Comparison of ENCODE assay signal across 8 mouse cellular contexts in genomic region chr6:71440217-71440491, GRCm38 (mm10). TPM values are rescaled to one million over a fixed set of nuclear protein-coding genes. Genes with fewer than 3 reads are reported as not detected.
DNase-seq lines count a peak whose midpoint lies in the region; ATAC-seq and TF ChIP-seq lines count a peak whose summit lies in the region.

No protein-coding gene starts in this region.

- H3K27ac ChIP-seq in lung, embryonic 14.5 days (ENCODE audit: low read depth), result peak overlapping the region; percentile 95
- peak overlapping the region; percentile 97 for H3K27ac ChIP-seq in embryonic facial prominence, embryonic 13.5 days
- peak overlapping the region; percentile 97 for H3K27ac ChIP-seq in intestine, embryonic 15.5 days
- peak overlapping the region; percentile 98 for H3K27ac ChIP-seq in neural tube, embryonic 13.5 days (replicated peaks)

- H3K27me3 ChIP-seq in lung, embryonic 14.5 days (ENCODE audit: insufficient read depth, low read length), result no peaks in the 10 kb centered on the region
- H3K27me3 ChIP-seq in embryonic facial prominence, embryonic 13.5 days, result no peaks in the 10 kb centered on the region
- no peaks in the 10 kb centered on the region for H3K27me3 ChIP-seq in intestine, embryonic 15.5 days (replicated peaks)
- no peaks in the 10 kb centered on the region for H3K27me3 ChIP-seq in neural tube, embryonic 13.5 days

- H3K4me3 ChIP-seq in lung, embryonic 14.5 days (ENCODE audit: low read depth, low read length), result peak overlapping the region; percentile 96
- peak overlapping the region; percentile 94 for H3K4me3 ChIP-seq in embryonic facial prominence, embryonic 13.5 days
- peak overlapping the region; percentile 93 for H3K4me3 ChIP-seq in intestine, embryonic 15.5 days (replicated peaks)
- peak overlapping the region; percentile 95 for H3K4me3 ChIP-seq in neural tube, embryonic 13.5 days

- TF ChIP-seq CTCF in lung, embryonic 14.5 days (IDR thresholded peaks at IDR 0.05; ENCODE audit: low read depth), result no peak

- WGBS in lung, embryonic 14.5 days, result 0% methylated on average over 40 of the region's 47 CpGs
- 0% methylated on average over 33 of the region's 47 CpGs for WGBS in embryonic facial prominence, embryonic 13.5 days
- WGBS in intestine, embryonic 15.5 days, result under 1% methylated on average over 35 of the region's 47 CpGs
- under 1% methylated on average over 33 of the region's 47 CpGs for WGBS in neural tube, embryonic 13.5 days

- H3K9ac ChIP-seq in lung, embryonic 14.5 days, result peak overlapping the region; percentile 92
- peak overlapping the region; percentile 96 for H3K9ac ChIP-seq in embryonic facial prominence, embryonic 13.5 days
- H3K9ac ChIP-seq in intestine, embryonic 15.5 days, result peak overlapping the region; percentile 91
- peak overlapping the region; percentile 95 for H3K9ac ChIP-seq in neural tube, embryonic 13.5 days

- H3K9me3 ChIP-seq in lung, embryonic 14.5 days (ENCODE audit: low read depth, low read length), result no peaks in the 10 kb centered on the region
- no peaks in the 10 kb centered on the region for H3K9me3 ChIP-seq in embryonic facial prominence, embryonic 13.5 days
- H3K9me3 ChIP-seq in intestine, embryonic 15.5 days, result no peaks in the 10 kb centered on the region
- no peaks in the 10 kb centered on the region for H3K9me3 ChIP-seq in neural tube, embryonic 13.5 days

- H3K36me3 ChIP-seq in lung, embryonic 14.5 days (ENCODE audit: insufficient read depth), result no peaks in the 10 kb centered on the region
- H3K36me3 ChIP-seq in embryonic facial prominence, embryonic 13.5 days, result no peaks in the 10 kb centered on the region
- H3K36me3 ChIP-seq in intestine, embryonic 15.5 days, result no peaks in the 10 kb centered on the region
- no peaks in the 10 kb centered on the region for H3K36me3 ChIP-seq in neural tube, embryonic 13.5 days

- H3K4me1 ChIP-seq in lung, embryonic 14.5 days (ENCODE audit: insufficient read depth), result peaks cover 9% of the 10 kb centered on the region
- peaks cover 39% of the 10 kb centered on the region for H3K4me1 ChIP-seq in embryonic facial prominence, embryonic 13.5 days
- peaks cover 27% of the 10 kb centered on the region for H3K4me1 ChIP-seq in intestine, embryonic 15.5 days (replicated peaks)
- peaks cover 44% of the 10 kb centered on the region for H3K4me1 ChIP-seq in neural tube, embryonic 13.5 days (replicated peaks)

- ATAC-seq in lung, embryonic 14.5 days (ENCODE audit: insufficient read depth), result peak; percentile 60
- ATAC-seq in embryonic facial prominence, embryonic 13.5 days (ENCODE audit: insufficient number of reproducible peaks, insufficient read depth, low FRiP score, low TSS enrichment, low read depth), result peak; percentile 39
- peak; percentile 52 for ATAC-seq in intestine, embryonic 15.5 days
- ATAC-seq in neural tube, embryonic 13.5 days (ENCODE audit: low read depth), result peak; percentile 66

- DNase-seq in lung, embryonic 14.5 days, result no peak
- no peak for DNase-seq in lung, postnatal 25 days (ENCODE audit: low spot score)
- no peak for DNase-seq in cerebellum, postnatal 36 days
- no peak for DNase-seq in embryo, embryonic 10.5 days (ENCODE audit: low spot score)
- DNase-seq in frontal cortex, postnatal 25 days (ENCODE audit: low spot score in 2 of 2), result no peak

- H3K4me2 ChIP-seq in lung, embryonic 14.5 days, result peak overlapping the region; percentile 73
- H3K4me2 ChIP-seq in embryonic facial prominence, embryonic 13.5 days, result peak overlapping the region; percentile 80
- peak overlapping the region; percentile 66 for H3K4me2 ChIP-seq in intestine, embryonic 15.5 days (replicated peaks)
- peak overlapping the region; percentile 88 for H3K4me2 ChIP-seq in neural tube, embryonic 13.5 days

RNA-seq across cellular contexts. Expression of gene Rmnd5a, which starts 0.3 kb away (rescaled TPM):
- 9.1 and 9.4 TPM in 2 replicates for polyA plus RNA-seq in lung, embryonic 14.5 days (2014; fragmentation: Nextera tagmentation; extraction: Ambion mirVana)
- polyA plus RNA-seq in embryonic facial prominence, embryonic 13.5 days (2015; fragmentation: Nextera tagmentation; extraction: Ambion mirVana), result 10.6 and 13.0 TPM in 2 replicates
- polyA plus RNA-seq in intestine, embryonic 15.5 days (2015; fragmentation: Nextera tagmentation; extraction: Ambion mirVana), result 13.9 and 16.0 TPM in 2 replicates
- 9.4 and 10.9 TPM in 2 replicates for polyA plus RNA-seq in neural tube, embryonic 13.5 days (2015; fragmentation: Nextera tagmentation; extraction: Ambion mirVana)

RNA-seq across cellular contexts. Expression of gene Rnf103, which starts 53.5 kb away (rescaled TPM):
- 18.1 and 18.2 TPM in 2 replicates for polyA plus RNA-seq in lung, embryonic 14.5 days (2014; fragmentation: Nextera tagmentation; extraction: Ambion mirVana)
- polyA plus RNA-seq in embryonic facial prominence, embryonic 13.5 days (2015; fragmentation: Nextera tagmentation; extraction: Ambion mirVana), result 14.0 and 16.3 TPM in 2 replicates
- polyA plus RNA-seq in intestine, embryonic 15.5 days (2015; fragmentation: Nextera tagmentation; extraction: Ambion mirVana), result 27.9 and 29.9 TPM in 2 replicates
- polyA plus RNA-seq in neural tube, embryonic 13.5 days (2015; fragmentation: Nextera tagmentation; extraction: Ambion mirVana), result 24.3 and 26.7 TPM in 2 replicates
